Comparison of ENCODE assay signal across 18 mouse cellular contexts in genomic region chr13:63176131-63176530, GRCm38 (mm10).
DNase-seq lines count a peak whose midpoint lies in the region; ATAC-seq and TF ChIP-seq lines count a peak whose summit lies in the region.
"Had no signal": no experiment of that assay in that cellular context is flagged by ENCODE, and none has a peak within 500 bp of the region (broad histone marks: within the 10 kb centered on the region; RNA-seq: fewer than 3 reads in every experiment).

No protein-coding gene starts in this region.

- peaks cover 2% of the 10 kb centered on the region for H3K4me1 ChIP-seq in heart, adult 2 months (ENCODE audit: control insufficient read depth, insufficient read depth, low read length)
- peaks cover 37% of the 10 kb centered on the region for H3K4me1 ChIP-seq in heart, embryonic 12.5 days (replicated peaks)

- peak; percentile 26 for DNase-seq in cerebellum, adult 11 months
- no peak for DNase-seq in cerebellum, postnatal 10 days
- no peak for DNase-seq in heart, adult 2 months
- DNase-seq in cerebellum, adult 9-11 months, result peak; percentile 66
- DNase-seq in gastrocnemius, postnatal 4 days (ENCODE audit: low spot score in 2 of 2), result no peak
- DNase-seq in urinary bladder, postnatal 36 days (ENCODE audit: low spot score in 2 of 2), result no peak
- DNase-seq: adrenal gland, postnatal 10 days; embryo, embryonic 11 days; gastrocnemius, adult 2 months; gastrocnemius, postnatal 36 days; heart, postnatal 10 days; kidney, adult 18-20 months had no signal

- no peak for TF ChIP-seq EP300 in heart, adult 2 months (IDR thresholded peaks at IDR 0.05; ENCODE audit: insufficient read depth, low read depth, low read length)

- no peak for TF ChIP-seq CTCF in heart, adult 2 months (IDR thresholded peaks at IDR 0.05)

- H3K27ac ChIP-seq in heart, adult 2 months, result peak overlapping the region; percentile 33; the same call in 1 of the 2 replicates
- H3K27ac ChIP-seq in heart, embryonic 12.5 days (ENCODE audit: poor library complexity, severe bottlenecking), result no peak overlapping the region
- H3K27ac ChIP-seq: embryonic facial prominence, embryonic 12.5 days; forebrain, embryonic 15.5 days; gastrocnemius, adult 2 months; hindbrain, embryonic 13.5 days; hindbrain, postnatal 0 days; intestine, embryonic 15.5 days had no signal

- H3K27me3 ChIP-seq in heart, adult 2 months (ENCODE audit: control insufficient read depth, insufficient read depth, low read length), result no peaks in the 10 kb centered on the region
- no peaks in the 10 kb centered on the region for H3K27me3 ChIP-seq in heart, embryonic 12.5 days (replicated peaks)
- H3K27me3 ChIP-seq: embryonic facial prominence, embryonic 12.5 days; forebrain, embryonic 15.5 days; hindbrain, embryonic 13.5 days; intestine, embryonic 15.5 days had no signal

- no peaks in the 10 kb centered on the region for H3K79me2 ChIP-seq in heart, adult 2 months (replicated peaks; ENCODE audit: control insufficient read depth, insufficient read depth, low read length)

- H3K36me3 ChIP-seq in heart, adult 2 months (ENCODE audit: control insufficient read depth, insufficient read depth, low read length), result no peaks in the 10 kb centered on the region
- no peaks in the 10 kb centered on the region for H3K36me3 ChIP-seq in heart, embryonic 12.5 days
- H3K36me3 ChIP-seq: embryonic facial prominence, embryonic 12.5 days; forebrain, embryonic 15.5 days; hindbrain, embryonic 13.5 days; intestine, embryonic 15.5 days had no signal

- H3K9me3 ChIP-seq in heart, embryonic 12.5 days (replicated peaks), result no peaks in the 10 kb centered on the region
- H3K9me3 ChIP-seq: embryonic facial prominence, embryonic 12.5 days; forebrain, embryonic 15.5 days; hindbrain, embryonic 13.5 days; intestine, embryonic 15.5 days had no signal

- intact Hi-C loops in heart, adult 2 months (cut with DNase I), result no loop called here

- 48% methylated on average over 4 of the region's 4 CpGs for WGBS in heart, adult 2 months
- WGBS in heart, embryonic 12.5 days, result 71% methylated on average over 4 of the region's 4 CpGs

- ATAC-seq in heart, embryonic 12.5 days (ENCODE audit: insufficient number of reproducible peaks, low FRiP score), result no peak
- ATAC-seq: forebrain, embryonic 15.5 days; hindbrain, postnatal 0 days; intestine, embryonic 15.5 days had no signal

- H3K4me3 ChIP-seq in heart, adult 2 months, result no peak overlapping the region
- H3K4me3 ChIP-seq in heart, embryonic 12.5 days, result no peak overlapping the region
- H3K4me3 ChIP-seq: embryonic facial prominence, embryonic 12.5 days; forebrain, embryonic 15.5 days; gastrocnemius, adult 2 months; hindbrain, embryonic 13.5 days; intestine, embryonic 15.5 days had no signal

- no peak for TF ChIP-seq POLR2A in heart, adult 2 months (IDR thresholded peaks at IDR 0.05; ENCODE audit: insufficient read depth, low read depth, low read length)

- H3K4me2 ChIP-seq in heart, embryonic 12.5 days, result no peak overlapping the region
- H3K4me2 ChIP-seq: embryonic facial prominence, embryonic 12.5 days; forebrain, embryonic 15.5 days; hindbrain, embryonic 13.5 days; intestine, embryonic 15.5 days had no signal

- H3K9ac ChIP-seq in heart, adult 2 months (ENCODE audit: low read depth, low read length), result no peak overlapping the region
- H3K9ac ChIP-seq in heart, embryonic 12.5 days, result no peak overlapping the region
- H3K9ac ChIP-seq: embryonic facial prominence, embryonic 12.5 days; forebrain, embryonic 15.5 days; hindbrain, embryonic 13.5 days; intestine, embryonic 15.5 days had no signal

Comparison
In these comparisons a context has a peak if more than half of its experiments do, and no peak if none do; other contexts are left out.
1. DNase-seq: peak in cerebellum, adult 11 months (single experiment) and cerebellum, adult 9-11 months (single experiment); none in cerebellum, postnatal 10 days (0 of 2), heart, adult 2 months (0 of 2), gastrocnemius, postnatal 4 days (0 of 2) and urinary bladder, postnatal 36 days (0 of 2).